Mouse (Mus musculus) v-Abl transformed pro-B cells (cell line): Measurements from ENCODE around the gene Ticam1.

Experiments
- in situ Hi-C, 2 experiments: fragments of 400-800 bp; cut with MboI; formaldehyde crosslinking; loops; one replicate each; pipeline ENCODE4 v1.15.1; 2025; ENCODE audit not compliant: unreplicated experiment in 2 of 2

Gene Ticam1

GRCm38 (mm10) chr17:56229943-56230342 is 46.6 kb downstream of the Ticam1 start:
- in situ Hi-C loops, result loop anchor here in 1 of 2 experiments (25.0 kb wide), 1 partner anchor 518 kb away; the partner anchor contains the start of gene Pot1b

GRCm38 (mm10) chr17:56226566-56226965 is 50.0 kb downstream of the Ticam1 start:
- in situ Hi-C loops, result loop anchor here in 1 of 2 experiments (25.0 kb wide), 1 partner anchor 514 kb away; the partner anchor contains the start of gene Pot1b

- in situ Hi-C loops, result loop anchor here in 1 of 2 experiments (25.0 kb wide), 2 partner anchors 263 to 513 kb away; partner anchors contain the start of genes Ebi3, Pot1b, Shd and Yju2
These were observed 51.7 kb downstream of the Ticam1 start for GRCm38 (mm10) chr17:56224916-56225315.

- in situ Hi-C loops, result loop anchor here in 1 of 2 experiments (25.0 kb wide), 1 partner anchor 258 kb away; the partner anchor contains the start of genes Ebi3, Shd and Yju2
These were observed 56.8 kb downstream of the Ticam1 start for GRCm38 (mm10) chr17:56219805-56220204.
